Mouse (Mus musculus) liver, embryonic 11.5 days (tissue): ENCODE results near the gene Rhd. TPM values are rescaled to one million over a fixed set of nuclear protein-coding genes. Genes with fewer than 3 reads are reported as not detected.

Experiments used
- ATAC-seq: fragments of 200-750 bp; cut with Nextera tagmentation; replicated peaks from 2 replicates; pipeline ENCODE4 v1.8.0; 2017; ENCODE audit warnings: moderate number of reproducible peaks, mild to moderate bottlenecking, moderate TSS enrichment, moderate library complexity; ENCODE audit not compliant: low FRiP score
- DNase-seq: peaks from one replicate; pipeline ENCODE4 v3.0.0-alpha.2; 2017; ENCODE audit warnings: low spot score
- H3K27ac ChIP-seq: fragments of 300-500 bp; sonication (generic); 2 replicates; pipeline ENCODE4 v1.5.1; 2014; ENCODE audit warnings: mild to moderate bottlenecking, low read depth, low read length, control low read depth
- H3K27me3 ChIP-seq: fragments of 300-500 bp; sonication (generic); replicated peaks from 2 replicates; pipeline ENCODE4 v1.6.1; 2014; ENCODE audit warnings: low read length, mixed read lengths; ENCODE audit not compliant: control insufficient read depth, insufficient read depth
- H3K36me3 ChIP-seq: fragments of 300-500 bp; sonication (generic); 2 replicates; pipeline ENCODE4 v1.6.1; 2014; ENCODE audit warnings: mild to moderate bottlenecking, low read length, moderate library complexity, mixed read lengths; ENCODE audit not compliant: control insufficient read depth, insufficient read depth
- H3K4me1 ChIP-seq: fragments of 300-500 bp; sonication (generic); replicated peaks from 2 replicates; pipeline ENCODE4 v1.6.1; 2014; ENCODE audit warnings: low read length, mixed read lengths; ENCODE audit not compliant: control insufficient read depth, insufficient read depth
- H3K4me2 ChIP-seq: fragments of 300-500 bp; sonication (generic); 2 replicates; pipeline ENCODE4 v1.6.1; 2014; ENCODE audit warnings: mild to moderate bottlenecking, control low read depth, moderate library complexity
- H3K4me3 ChIP-seq: fragments of 300-500 bp; sonication (generic); 2 replicates; pipeline ENCODE4 v1.5.1; 2014; ENCODE audit warnings: low read depth, low read length, control low read depth
- H3K9ac ChIP-seq: fragments of 300-500 bp; sonication (generic); 2 replicates; pipeline ENCODE4 v1.6.1; 2014; ENCODE audit warnings: low read depth, low read length, control low read depth
- H3K9me3 ChIP-seq: fragments of 300-500 bp; sonication (generic); 2 replicates; pipeline ENCODE4 v1.6.1; 2016; ENCODE audit warnings: low read length, inconsistent platforms, mixed read lengths; ENCODE audit not compliant: control insufficient read depth
- WGBS: fragments of 180-500 bp; shearing (Covaris S2); extraction: QIAGEN DNeasy Blood & Tissue Kit; methylation state at CpG from one replicate; pipeline ENCODE4 v1.1.7; 2014; 5-methylcytosine and 5-hydroxymethylcytosine counted together
- polyA plus RNA-seq: library from polyadenylated mRNA; unstranded; fragments of >200 nt; fragmentation: Nextera tagmentation; extraction: Ambion mirVana; gene quantifications from 2 replicates; pipeline ENCODE4 v1.2.1, GENCODE M21; 2014

The Rhd gene
- polyA plus RNA-seq, 1 experiment from 2014 or later: 213 TPM

DNA sequence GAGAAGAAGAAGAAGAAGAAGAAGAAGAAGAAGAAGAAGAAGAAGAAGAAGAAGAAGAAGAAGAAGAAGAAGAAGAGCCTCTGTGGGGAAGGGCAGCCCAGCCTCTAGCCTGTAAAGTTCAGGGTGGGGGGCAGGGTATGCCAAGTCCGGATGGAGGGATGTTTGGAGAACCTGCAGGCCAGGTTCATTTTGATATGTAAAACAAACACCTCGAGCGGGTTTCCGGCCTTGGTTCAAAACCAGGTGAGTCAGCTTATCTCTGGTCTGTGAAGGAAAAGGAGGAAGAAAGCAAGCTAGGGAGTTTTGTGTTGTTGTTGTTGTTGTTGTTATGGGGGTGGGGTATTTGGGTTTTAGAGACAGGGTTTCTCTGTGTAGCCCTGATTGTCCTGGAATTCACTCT lies 7.1 kb downstream of the Rhd start:
- no peaks in the 10 kb centered on the region; the same call in 1 of the 2 replicates for H3K36me3 ChIP-seq

DNA sequence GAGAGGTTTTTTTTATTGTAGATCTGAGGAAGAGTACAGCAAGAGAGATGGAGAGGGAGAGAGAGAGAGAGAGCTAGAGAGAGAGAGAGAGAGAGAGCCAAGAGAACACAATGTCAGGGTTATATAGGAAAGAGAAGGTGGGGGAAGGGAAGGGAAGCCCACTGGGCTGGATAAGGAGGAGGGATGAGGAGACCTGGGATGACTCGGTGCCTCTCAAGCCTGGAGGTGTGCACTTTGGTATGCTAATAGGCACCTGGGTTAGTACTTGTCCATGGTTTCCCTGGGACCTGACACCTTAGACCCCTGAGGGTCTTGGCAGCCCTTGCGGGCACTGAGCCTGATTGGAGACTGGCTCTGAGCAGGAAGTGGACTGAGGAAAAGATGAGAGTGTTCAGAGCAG lies 7.6 kb downstream of the Rhd start:
- DNase-seq (no peak), ATAC-seq (no peak)
- Histone ChIP-seq H3K27me3 (no peaks in the 10 kb centered on the region), H3K27ac (no peak overlapping the region; the same call in 1 of the 2 replicates), H3K36me3 (no peaks in the 10 kb centered on the region; the same call in 1 of the 2 replicates), H3K4me2 (no peak overlapping the region), H3K4me1 (peaks cover 39% of the 10 kb centered on the region), H3K9me3 (no peaks in the 10 kb centered on the region), H3K9ac (no peak overlapping the region), H3K4me3 (no peak overlapping the region)
- 40% methylated on average over 2 of the region's 2 CpGs for WGBS

More for the DNA sequence above, 7.1 kb downstream of the Rhd start:
- Histone ChIP-seq H3K27me3 (no peaks in the 10 kb centered on the region), H3K4me1 (peaks cover 39% of the 10 kb centered on the region), H3K4me3 (no peak overlapping the region), H3K9me3 (no peaks in the 10 kb centered on the region), H3K4me2 (no peak overlapping the region), H3K9ac (no peak overlapping the region), H3K27ac (no peak overlapping the region)
- DNase-seq: no peak
- ATAC-seq: no peak
- WGBS: 39% methylated on average over 4 of the region's 4 CpGs

DNA sequence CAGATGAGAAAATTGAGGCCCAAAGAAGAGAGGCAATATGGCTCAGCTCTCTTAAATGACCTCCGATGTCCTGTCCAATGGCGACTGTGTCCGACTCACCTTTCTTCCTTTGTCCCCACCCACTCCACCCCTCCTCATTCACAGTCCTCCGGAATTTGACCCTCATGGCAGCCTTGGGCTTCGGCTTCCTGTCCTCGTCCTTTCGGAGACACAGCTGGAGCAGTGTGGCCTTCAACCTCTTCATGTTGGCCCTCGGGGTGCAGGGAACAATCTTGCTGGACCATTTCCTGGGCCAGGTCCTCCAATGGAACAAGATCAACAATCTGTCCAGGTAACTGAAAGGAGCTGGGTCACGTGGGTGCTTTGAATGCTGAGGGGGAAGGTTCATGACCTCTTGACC lies 11.8 kb downstream of the Rhd start:
- no peak for ATAC-seq
- WGBS: 80% methylated on average over 9 of the region's 9 CpGs
- Histone ChIP-seq H3K27me3 (no peaks in the 10 kb centered on the region), H3K4me3 (no peak overlapping the region), H3K4me1 (peaks cover 9% of the 10 kb centered on the region), H3K4me2 (no peak overlapping the region), H3K36me3 (no peaks in the 10 kb centered on the region; the same call in 1 of the 2 replicates), H3K9ac (no peak overlapping the region), H3K9me3 (no peaks in the 10 kb centered on the region), H3K27ac (no peak overlapping the region)
- no peak for DNase-seq

DNA sequence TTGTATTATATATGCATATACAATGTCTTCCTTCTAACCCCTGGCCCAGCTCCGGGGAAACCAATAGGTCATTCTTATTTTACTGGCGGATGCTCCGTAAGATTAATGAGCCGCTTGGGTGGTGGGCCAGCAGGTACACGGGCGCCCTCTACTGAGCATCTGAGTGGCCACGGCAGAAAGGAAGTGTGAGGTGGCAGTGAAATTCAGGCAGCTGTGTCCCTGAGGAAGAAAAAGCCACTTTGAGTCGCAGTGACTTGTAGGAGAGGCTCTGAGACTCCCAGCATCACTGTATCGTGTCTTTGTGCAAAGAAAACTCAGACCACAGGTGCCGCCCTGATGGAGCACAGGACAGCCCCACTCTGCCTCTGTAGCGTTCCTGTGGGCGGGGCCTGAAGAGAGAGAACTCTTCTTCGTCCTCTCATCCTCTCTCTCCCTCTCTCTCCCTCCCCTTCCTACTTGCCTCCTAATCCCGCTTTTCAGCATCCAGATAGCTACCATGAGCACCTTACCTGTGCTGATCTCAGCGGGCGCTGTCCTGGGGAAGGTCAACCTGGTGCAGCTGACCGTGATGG lies 15.2 kb downstream of the Rhd start:
- H3K4me3 ChIP-seq: peak overlapping the region; percentile 20
- H3K4me1 ChIP-seq: peaks cover 5% of the 10 kb centered on the region
- no peaks in the 10 kb centered on the region for H3K9me3 ChIP-seq
- peak overlapping the region; percentile 20; the same call in 1 of the 2 replicates for H3K9ac ChIP-seq
- ATAC-seq (0 out of 2 replicates have a peak, but pooled peaks have one; percentile 24), DNase-seq (peak; percentile 69)
- H3K27me3 ChIP-seq: no peaks in the 10 kb centered on the region
- H3K36me3 ChIP-seq: peaks cover 3% of the 10 kb centered on the region; the same call in 1 of the 2 replicates
- H3K4me2 ChIP-seq: peak overlapping the region; percentile 71
- 10% methylated on average over 17 of the region's 17 CpGs for WGBS
- no peak overlapping the region for H3K27ac ChIP-seq

DNA sequence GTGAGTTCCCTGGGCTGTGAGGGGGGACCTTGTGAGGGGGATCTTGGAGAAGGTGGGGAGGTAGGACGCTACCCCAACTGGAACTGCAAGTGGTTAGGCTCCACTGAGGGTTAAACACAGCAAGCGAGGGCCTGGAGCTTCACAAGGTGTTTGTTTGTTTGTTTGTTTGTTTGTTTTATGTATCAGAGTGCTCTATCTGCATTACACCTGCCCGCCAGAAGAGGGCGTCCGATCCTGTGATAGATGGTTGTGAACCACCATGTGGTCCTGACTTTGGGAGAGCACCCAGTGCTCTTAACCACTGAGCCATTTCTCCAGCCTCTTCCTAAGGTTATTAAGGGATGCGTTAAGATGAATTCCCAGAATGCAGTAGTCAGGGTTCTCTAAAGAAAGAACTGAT lies 15.7 kb downstream of the Rhd start:
- no peak for DNase-seq
- Histone ChIP-seq H3K4me2 (peak overlapping the region; percentile 71), H3K4me1 (peaks cover 5% of the 10 kb centered on the region), H3K27ac (no peak overlapping the region), H3K9me3 (no peaks in the 10 kb centered on the region), H3K4me3 (peak overlapping the region; percentile 20; the same call in 1 of the 2 replicates), H3K27me3 (no peaks in the 10 kb centered on the region), H3K36me3 (peaks cover 7% of the 10 kb centered on the region), H3K9ac (no peak overlapping the region)
- 0 out of 2 replicates have a peak, but pooled peaks have one; percentile 3 for ATAC-seq
- WGBS: 40% methylated on average over 6 of the region's 6 CpGs

DNA sequence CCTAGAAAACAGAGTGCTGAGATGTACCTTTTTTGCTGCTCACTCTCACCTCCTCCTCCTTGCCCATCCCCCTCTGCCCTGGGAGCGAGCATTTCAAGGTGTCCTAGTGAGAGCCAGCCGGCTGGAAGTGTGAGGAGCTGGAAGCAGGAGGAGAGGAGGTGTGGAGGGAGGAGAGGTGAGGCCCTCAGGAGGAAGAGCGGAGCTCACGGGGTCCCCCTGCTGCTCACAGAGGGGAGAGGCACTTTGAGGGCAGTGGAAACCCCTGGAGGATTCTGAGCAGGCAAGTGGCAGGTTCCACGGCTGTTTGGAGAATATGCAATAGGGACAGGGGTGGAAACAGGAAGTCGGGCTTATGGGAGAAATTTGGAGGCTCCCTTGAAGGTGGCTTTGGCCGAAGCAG lies 18.9 kb downstream of the Rhd start:
- H3K4me3 ChIP-seq: no peak overlapping the region
- H3K4me1 ChIP-seq: peaks cover 5% of the 10 kb centered on the region
- peaks cover 9% of the 10 kb centered on the region for H3K36me3 ChIP-seq
- ATAC-seq (0 out of 2 replicates have a peak, but pooled peaks have one; percentile 33), DNase-seq (peak; percentile 49)
- H3K9me3 ChIP-seq: no peaks in the 10 kb centered on the region
- WGBS: 34% methylated on average over 7 of the region's 7 CpGs
- H3K9ac ChIP-seq: no peak overlapping the region
- H3K4me2 ChIP-seq: no peak overlapping the region
- H3K27ac ChIP-seq: no peak overlapping the region
- H3K27me3 ChIP-seq: no peaks in the 10 kb centered on the region

DNA sequence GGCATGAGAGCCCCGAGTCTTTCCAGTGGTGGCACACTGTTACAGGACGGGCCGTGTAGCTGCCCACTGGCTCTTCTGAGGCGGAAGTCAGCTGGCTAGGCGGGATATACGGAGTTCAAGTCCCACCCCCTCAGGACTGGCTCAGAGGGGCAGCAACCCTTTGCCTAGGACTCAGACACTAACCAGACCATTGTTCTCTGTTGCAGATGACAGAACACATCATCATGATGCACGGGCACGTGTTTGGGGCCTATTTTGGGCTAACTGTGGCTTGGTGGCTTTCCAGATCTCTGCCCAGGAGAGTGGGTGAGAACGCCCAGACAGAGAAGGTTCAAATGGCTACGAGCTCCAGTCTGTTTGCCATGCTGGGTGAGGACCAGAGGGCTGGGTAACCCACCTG lies 19.5 kb downstream of the Rhd start:
- ATAC-seq (no peak), DNase-seq (no peak)
- H3K9ac ChIP-seq: no peak overlapping the region
- peaks cover 4% of the 10 kb centered on the region for H3K4me1 ChIP-seq
- WGBS: 83% methylated on average over 10 of the region's 10 CpGs
- no peaks in the 10 kb centered on the region for H3K9me3 ChIP-seq
- H3K27ac ChIP-seq: no peak overlapping the region
- H3K4me3 ChIP-seq: no peak overlapping the region
- H3K4me2 ChIP-seq: no peak overlapping the region
- H3K27me3 ChIP-seq: no peaks in the 10 kb centered on the region
- peaks cover 9% of the 10 kb centered on the region for H3K36me3 ChIP-seq

DNA sequence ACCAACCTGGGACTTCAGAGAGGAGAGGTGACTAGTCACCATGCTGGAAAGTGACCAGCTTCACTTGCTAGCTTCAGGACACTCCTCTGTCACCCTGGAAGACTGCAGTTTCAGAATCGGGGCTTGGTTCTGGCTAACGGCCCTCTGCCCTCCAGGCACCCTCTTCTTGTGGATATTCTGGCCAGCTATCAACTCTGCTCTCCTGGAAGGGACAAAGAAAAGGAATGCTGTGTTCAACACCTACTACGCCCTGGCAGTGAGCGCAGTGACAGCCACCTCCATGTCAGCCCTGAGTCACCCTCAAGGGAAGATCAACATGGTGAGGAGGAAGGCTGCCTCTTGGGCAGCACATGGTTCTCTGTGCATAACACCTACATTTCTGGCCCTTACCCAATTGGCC lies 20.0 kb downstream of the Rhd start:
- Histone ChIP-seq H3K9ac (no peak overlapping the region), H3K4me3 (no peak overlapping the region), H3K9me3 (no peaks in the 10 kb centered on the region), H3K4me1 (no peaks in the 10 kb centered on the region; the same call in 1 of the 2 replicates), H3K4me2 (no peak overlapping the region), H3K27me3 (no peaks in the 10 kb centered on the region), H3K36me3 (peaks cover 9% of the 10 kb centered on the region), H3K27ac (no peak overlapping the region)
- WGBS: 88% methylated on average over 4 of the region's 4 CpGs
- ATAC-seq (no peak), DNase-seq (no peak)

DNA sequence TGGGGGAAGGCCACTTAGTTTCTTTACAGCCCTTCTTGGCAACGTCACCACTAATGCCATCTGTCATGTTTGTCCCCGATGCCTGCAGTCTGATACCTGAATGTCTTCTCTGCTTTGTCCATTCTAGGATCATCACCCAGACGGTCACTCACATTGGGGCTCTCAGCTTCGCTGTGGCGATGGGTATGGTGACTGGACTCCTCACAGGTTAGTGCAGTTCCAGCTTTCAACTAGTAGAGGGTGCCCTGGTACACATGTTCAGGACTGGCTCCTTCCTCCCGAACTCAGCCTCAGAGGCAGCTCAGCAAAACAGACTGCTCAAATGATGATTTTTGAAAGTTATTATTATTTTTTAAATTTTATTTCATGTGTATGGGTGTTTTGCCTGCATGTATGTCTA lies 27.8 kb downstream of the Rhd start:
- peaks cover 20% of the 10 kb centered on the region for H3K36me3 ChIP-seq
- no peaks in the 10 kb centered on the region for H3K9me3 ChIP-seq
- WGBS: 78% methylated on average over 6 of the region's 6 CpGs
- H3K27me3 ChIP-seq: no peaks in the 10 kb centered on the region
- no peak overlapping the region for H3K27ac ChIP-seq
- no peak overlapping the region for H3K9ac ChIP-seq
- H3K4me1 ChIP-seq: no peaks in the 10 kb centered on the region
- ATAC-seq (no peak), DNase-seq (no peak)
- no peak overlapping the region for H3K4me3 ChIP-seq
- no peak overlapping the region for H3K4me2 ChIP-seq
